Mouse (Mus musculus) MEL (cell line): ENCODE measurements at regions not wholly inside any gene's neighbourhood (a gene's known extent, or its start where the extent isn't known, plus 50 kb on each side); places are given as distances from the start of the nearest gene placed in this dataset.

ENCODE experiments used
- CTCF ChIP-seq, 3 experiments: IDR thresholded peaks in 2 of 3; conservative IDR thresholded peaks in 1 of 3; 2 replicates each; pipeline ENCODE4 v1.5.1; 2011 to 2012; ENCODE audit warnings: low read length in 3 of 3, low read depth in 2 of 3, mild to moderate bottlenecking in 2 of 3, improper control_type of control experiment in 1 of 3, inconsistent platforms in 1 of 3, mixed read lengths in 1 of 3, moderate library complexity in 1 of 3; ENCODE audit not compliant: control insufficient read depth in 1 of 3, insufficient read depth in 1 of 3, poor library complexity in 1 of 3, severe bottlenecking in 1 of 3
- ELF1 ChIP-seq: IDR thresholded peaks from 2 replicates; pipeline ENCODE4 v1.6.1; 2014; ENCODE audit warnings: low read depth, mild to moderate bottlenecking, inconsistent platforms, low read length, improper control_type of control experiment, moderate library complexity
- EP300 ChIP-seq, 2 experiments: IDR thresholded peaks; 2 replicates each; pipeline ENCODE4 v1.6.1; 2011; ENCODE audit warnings: improper control_type of control experiment in 2 of 2, low read length in 2 of 2, low read depth in 1 of 2, mild to moderate bottlenecking in 1 of 2
- GABPA ChIP-seq: IDR thresholded peaks from 2 replicates; pipeline ENCODE4 v1.6.1; 2012; ENCODE audit warnings: low read depth, mild to moderate bottlenecking, inconsistent platforms, low read length, improper control_type of control experiment, moderate library complexity
- GATA1 ChIP-seq: IDR thresholded peaks from 2 replicates; pipeline ENCODE4 v1.6.1; 2011; ENCODE audit warnings: low read depth, low read length, improper control_type of control experiment
- HCFC1 ChIP-seq: IDR thresholded peaks from 2 replicates; pipeline ENCODE4 v1.6.1; 2012; ENCODE audit warnings: low read depth, mild to moderate bottlenecking, inconsistent platforms, low read length, improper control_type of control experiment, moderate library complexity
- NELFE ChIP-seq: IDR thresholded peaks from 2 replicates; pipeline ENCODE4 v1.6.1; 2011; ENCODE audit warnings: low read depth, low read length, improper control_type of control experiment
- TCF12 ChIP-seq: IDR thresholded peaks from 2 replicates; pipeline ENCODE4 v1.6.1; 2014; ENCODE audit warnings: low read depth, mild to moderate bottlenecking, inconsistent platforms, low read length, improper control_type of control experiment, moderate library complexity
- USF2 ChIP-seq, 2 experiments: IDR thresholded peaks; 2 replicates each; pipeline ENCODE4 v1.6.1; 2011 to 2012; ENCODE audit warnings: improper control_type of control experiment in 2 of 2, low read length in 2 of 2, borderline replicate concordance in 1 of 2, inconsistent platforms in 1 of 2, low read depth in 1 of 2, mild to moderate bottlenecking in 1 of 2; ENCODE audit not compliant: insufficient read depth in 1 of 2
- ZNF384 ChIP-seq: IDR thresholded peaks from 2 replicates; pipeline ENCODE4 v1.6.1; 2012; ENCODE audit warnings: low read depth, mild to moderate bottlenecking, inconsistent platforms, low read length, improper control_type of control experiment

GRCm38 (mm10) chr17:4296521-4297155 lies 600.6 kb upstream of the Nox3 start:
- no peak for TF ChIP-seq NELFE
- TF ChIP-seq HCFC1, result no peak
- TF ChIP-seq GATA1, result no peak
- no peak for TF ChIP-seq GABPA
- no peak for TF ChIP-seq CTCF (IDR thresholded peaks at IDR 0.05 in 2 of 3, conservative IDR thresholded peaks at IDR 0.05 in 1 of 3; ENCODE audit: control insufficient read depth in 1 of 3, insufficient read depth in 1 of 3, low read depth in 2 of 3, low read length in 3 of 3, poor library complexity in 1 of 3, severe bottlenecking in 1 of 3)
- no peak for TF ChIP-seq ZNF384
- no peak for TF ChIP-seq TCF12
- TF ChIP-seq USF2 (IDR thresholded peaks at IDR 0.05; ENCODE audit: borderline replicate concordance in 1 of 2, insufficient read depth in 1 of 2, low read depth in 1 of 2, low read length in 2 of 2), result no peak
- no peak for TF ChIP-seq ELF1
- TF ChIP-seq EP300 (IDR thresholded peaks at IDR 0.05; ENCODE audit: low read depth in 1 of 2, low read length in 2 of 2), result no peak
